Mouse (Mus musculus): ENCODE measurements around the gene Dedd. TPM values are rescaled to one million over a fixed set of nuclear protein-coding genes. Genes with fewer than 3 reads are reported as not detected.
"Not testable (repeated sequence)": the region's sequence is repeated elsewhere in the genome, so short reads cannot be mapped to it uniquely, and the experiment has no call there.

Gene Dedd
- polyA plus RNA-seq, 1 experiment from 2014 or later, result 56.6 TPM

- peak within 1 kb of the TSS; percentile 88 for H3K9ac ChIP-seq (replicated peaks)
- H3K27ac ChIP-seq (replicated peaks), result peak within 1 kb of the TSS; percentile 92
- no peaks in the 10 kb centered on the region for H3K27me3 ChIP-seq
- H3K36me3 ChIP-seq, result peaks cover 35% of the 10 kb centered on the region
- peak; percentile 95 for ATAC-seq (replicated peaks)
- peaks cover 26% of the 10 kb centered on the region for H3K4me1 ChIP-seq
- H3K9me3 ChIP-seq, result no peaks in the 10 kb centered on the region
- under 1% methylated on average over 49 of the region's 49 CpGs for WGBS
- H3K4me2 ChIP-seq (replicated peaks), result peak within 1 kb of the TSS; percentile 52
- peak within 1 kb of the TSS; percentile 74 for H3K4me3 ChIP-seq
Measured at GRCm38 (mm10) chr1:171287136-171288081, 41.5 kb upstream of the Dedd start, which contains the start of gene Usp21. Gene Usp21, minus strand, starts transcription at chr1:171287991.

GRCm38 (mm10) chr1:171288328-171288727, 40.6 kb upstream of the Dedd start:
- peaks cover 30% of the 10 kb centered on the region for H3K36me3 ChIP-seq

GRCm38 (mm10) chr1:171293351-171293750, 35.6 kb upstream of the Dedd start:
- Histone ChIP-seq H3K27ac (replicated peaks) (no peak overlapping the region), H3K36me3 (peaks cover 14% of the 10 kb centered on the region; the same call in 1 of the 2 replicates), H3K4me2 (replicated peaks) (peak overlapping the region; percentile 65; the same call in 1 of the 2 replicates), H3K27me3 (peaks cover 14% of the 10 kb centered on the region; the same call in 1 of the 2 replicates), H3K4me1 (peaks cover 10% of the 10 kb centered on the region), H3K4me3 (peak overlapping the region; percentile 74), H3K9ac (replicated peaks) (0 out of 2 replicates have a peak overlapping the region, but pooled peaks have one; percentile 85), H3K9me3 (no peaks in the 10 kb centered on the region)
- 91% methylated on average over 3 of the region's 3 CpGs for WGBS
- ATAC-seq (replicated peaks), result no peak

More at GRCm38 (mm10) chr1:171288328-171288727, 40.6 kb upstream of the Dedd start:
- Histone ChIP-seq H3K4me1 (peaks cover 29% of the 10 kb centered on the region), H3K4me3 (peak overlapping the region; percentile 74; the same call in 1 of the 2 replicates), H3K9ac (replicated peaks) (peak overlapping the region; percentile 88; the same call in 1 of the 2 replicates), H3K27me3 (no peaks in the 10 kb centered on the region), H3K9me3 (no peaks in the 10 kb centered on the region), H3K4me2 (replicated peaks) (peak overlapping the region; percentile 52), H3K27ac (replicated peaks) (peak overlapping the region; percentile 92)
- no peak for ATAC-seq (replicated peaks)
- WGBS, result 65% methylated on average over 4 of the region's 4 CpGs

GRCm38 (mm10) chr1:171293906-171294297, 35.0 kb upstream of the Dedd start:
- peaks cover 10% of the 10 kb centered on the region; the same call in 1 of the 2 replicates for H3K36me3 ChIP-seq
- H3K4me1 ChIP-seq, result peaks cover 9% of the 10 kb centered on the region
- ATAC-seq (replicated peaks), result no peak
- peak overlapping the region; percentile 65 for H3K4me2 ChIP-seq (replicated peaks)
- H3K4me3 ChIP-seq, result peak overlapping the region; percentile 74
- peak overlapping the region; percentile 93 for H3K27ac ChIP-seq (replicated peaks)
- H3K9me3 ChIP-seq, result no peaks in the 10 kb centered on the region
- H3K9ac ChIP-seq (replicated peaks), result peak overlapping the region; percentile 85
- H3K27me3 ChIP-seq, result peaks cover 17% of the 10 kb centered on the region; the same call in 1 of the 2 replicates
- 37% methylated on average over 5 of the region's 5 CpGs for whole genome bisulfite sequencing

- Histone ChIP-seq H3K36me3 (0 out of 2 replicates have a peak, but pooled peaks cover 4% of the 10 kb centered on the region), H3K4me1 (peaks cover 9% of the 10 kb centered on the region), H3K9me3 (no peaks in the 10 kb centered on the region), H3K4me2 (replicated peaks) (peak within 1 kb of the TSS; percentile 65), H3K4me3 (peak within 1 kb of the TSS; percentile 74), H3K27ac (replicated peaks) (peak within 1 kb of the TSS; percentile 93), H3K27me3 (peaks cover 17% of the 10 kb centered on the region; the same call in 1 of the 2 replicates), H3K9ac (replicated peaks) (peak within 1 kb of the TSS; percentile 85)
- WGBS, result under 1% methylated on average over 42 of the region's 42 CpGs
- peak; percentile 82 for ATAC-seq (replicated peaks)
Measured at GRCm38 (mm10) chr1:171294298-171295062, 34.5 kb upstream of the Dedd start, which contains the start of gene Ufc1. Gene Ufc1, minus strand, starts transcription at chr1:171295024.

- H3K9me3 ChIP-seq, result no peaks in the 10 kb centered on the region
- peak overlapping the region; percentile 85 for H3K9ac ChIP-seq (replicated peaks)
- ATAC-seq (replicated peaks), result peak; percentile 39
- H3K4me1 ChIP-seq, result peaks cover 9% of the 10 kb centered on the region
- H3K4me2 ChIP-seq (replicated peaks), result peak overlapping the region; percentile 65
- WGBS, result 19% methylated on average over 3 of the region's 3 CpGs
- H3K27me3 ChIP-seq, result peaks cover 17% of the 10 kb centered on the region; the same call in 1 of the 2 replicates
- H3K27ac ChIP-seq (replicated peaks), result peak overlapping the region; percentile 93
- peak overlapping the region; percentile 74 for H3K4me3 ChIP-seq
- H3K36me3 ChIP-seq, result no peaks in the 10 kb centered on the region
Measured at GRCm38 (mm10) chr1:171295063-171295402, 33.9 kb upstream of the Dedd start.

GRCm38 (mm10) chr1:171298226-171298625, 30.7 kb upstream of the Dedd start:
- Histone ChIP-seq H3K27ac (replicated peaks) (no peak overlapping the region), H3K9me3 (no peaks in the 10 kb centered on the region), H3K4me1 (peaks cover 8% of the 10 kb centered on the region), H3K36me3 (no peaks in the 10 kb centered on the region), H3K9ac (replicated peaks) (no peak overlapping the region), H3K27me3 (peaks cover 17% of the 10 kb centered on the region; the same call in 1 of the 2 replicates), H3K4me2 (replicated peaks) (no peak overlapping the region), H3K4me3 (no peak overlapping the region)
- ATAC-seq (replicated peaks), result no peak
- WGBS, result 65% methylated on average over 3 of the region's 3 CpGs

- H3K4me1 ChIP-seq; H3K27ac ChIP-seq (replicated peaks): not testable (repeated sequence)
Measured at GRCm38 (mm10) chr1:171306157-171306556, 22.8 kb upstream of the Dedd start.

GRCm38 (mm10) chr1:171309321-171309720, 19.6 kb upstream of the Dedd start:
- Histone ChIP-seq H3K27ac (replicated peaks) (no peak overlapping the region), H3K27me3 (no peaks in the 10 kb centered on the region), H3K4me2 (replicated peaks) (no peak overlapping the region), H3K9me3 (no peaks in the 10 kb centered on the region), H3K4me3 (no peak overlapping the region), H3K36me3 (no peaks in the 10 kb centered on the region), H3K9ac (replicated peaks) (no peak overlapping the region), H3K4me1 (no peaks in the 10 kb centered on the region)
- no peak for ATAC-seq (replicated peaks)
- 78% methylated on average over 2 of the region's 2 CpGs for WGBS

More at GRCm38 (mm10) chr1:171306157-171306556, 22.8 kb upstream of the Dedd start:
- H3K4me2 ChIP-seq (replicated peaks); H3K9me3 ChIP-seq; H3K27me3 ChIP-seq; H3K4me3 ChIP-seq; H3K9ac ChIP-seq (replicated peaks); ATAC-seq (replicated peaks); H3K36me3 ChIP-seq: not testable (repeated sequence)
- 73% methylated on average over 5 of the region's 5 CpGs for WGBS

- Histone ChIP-seq H3K9ac (replicated peaks) (no peak overlapping the region), H3K4me1 (no peaks in the 10 kb centered on the region), H3K27ac (replicated peaks) (no peak overlapping the region), H3K9me3 (no peaks in the 10 kb centered on the region), H3K4me3 (no peak overlapping the region), H3K36me3 (no peaks in the 10 kb centered on the region), H3K4me2 (replicated peaks) (no peak overlapping the region), H3K27me3 (no peaks in the 10 kb centered on the region)
- no peak for ATAC-seq (replicated peaks)
- WGBS, result 9% methylated on average over 7 of the region's 7 CpGs
Measured at GRCm38 (mm10) chr1:171319748-171320147, 9.2 kb upstream of the Dedd start.

- H3K36me3 ChIP-seq, result 0 out of 2 replicates have a peak, but pooled peaks cover 3% of the 10 kb centered on the region
- H3K27ac ChIP-seq (replicated peaks), result no peak overlapping the region
- H3K4me3 ChIP-seq, result no peak overlapping the region
- no peaks in the 10 kb centered on the region for H3K9me3 ChIP-seq
- 12% methylated on average over 5 of the region's 5 CpGs for WGBS
- H3K27me3 ChIP-seq, result no peaks in the 10 kb centered on the region
- no peak for ATAC-seq (replicated peaks)
- H3K4me1 ChIP-seq, result no peaks in the 10 kb centered on the region
- H3K4me2 ChIP-seq (replicated peaks), result no peak overlapping the region
- H3K9ac ChIP-seq (replicated peaks), result no peak overlapping the region
Measured at GRCm38 (mm10) chr1:171320151-171320550, 8.8 kb upstream of the Dedd start.
